Mouse (Mus musculus) E14TG2a.4 (cell line): ENCODE results near the gene Setdb1.

Experiments
- CTCF ChIP-seq: conservative IDR thresholded peaks from 2 replicates; pipeline ENCODE4 v1.5.1; 2014; ENCODE audit warnings: low read length
- NANOG ChIP-seq: IDR thresholded peaks from 2 replicates; pipeline ENCODE4 v1.6.1; 2014; ENCODE audit warnings: borderline replicate concordance, low read length, mixed read lengths
- POU5F1 ChIP-seq: IDR thresholded peaks from 2 replicates; pipeline ENCODE4 v1.6.1; 2014; ENCODE audit warnings: low read length, borderline replicate concordance

DNA sequence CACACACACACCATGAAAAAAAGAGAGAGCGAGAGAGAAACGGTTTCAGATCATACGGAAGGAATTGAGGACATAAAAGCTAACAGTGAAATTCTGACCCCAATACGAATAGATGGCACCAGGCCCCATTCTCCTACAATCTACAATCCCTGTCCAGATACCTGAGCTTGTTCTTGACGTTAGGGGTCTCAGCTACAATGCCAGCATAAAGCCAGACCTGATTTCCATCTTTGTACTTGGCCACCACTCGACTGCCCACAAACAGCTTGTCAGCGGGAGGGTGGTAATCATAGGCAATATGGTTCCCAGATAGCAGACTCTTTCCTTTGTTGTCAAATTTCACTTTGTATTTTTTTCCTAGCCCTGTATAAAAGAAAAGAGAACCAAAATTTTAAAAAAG, 10.5 kb downstream of the Setdb1 start:
- TF ChIP-seq CTCF = no peak
- TF ChIP-seq NANOG = no peak
- no peak for TF ChIP-seq POU5F1
